Mouse (Mus musculus) layer of hippocampus, adult 9-10 months (tissue): ENCODE data around the gene St3gal3.

Source experiments
- DNase-seq: peaks from one replicate; pipeline ENCODE4 v3.0.0; 2022; ENCODE audit warnings: low spot score

Gene St3gal3

DNA sequence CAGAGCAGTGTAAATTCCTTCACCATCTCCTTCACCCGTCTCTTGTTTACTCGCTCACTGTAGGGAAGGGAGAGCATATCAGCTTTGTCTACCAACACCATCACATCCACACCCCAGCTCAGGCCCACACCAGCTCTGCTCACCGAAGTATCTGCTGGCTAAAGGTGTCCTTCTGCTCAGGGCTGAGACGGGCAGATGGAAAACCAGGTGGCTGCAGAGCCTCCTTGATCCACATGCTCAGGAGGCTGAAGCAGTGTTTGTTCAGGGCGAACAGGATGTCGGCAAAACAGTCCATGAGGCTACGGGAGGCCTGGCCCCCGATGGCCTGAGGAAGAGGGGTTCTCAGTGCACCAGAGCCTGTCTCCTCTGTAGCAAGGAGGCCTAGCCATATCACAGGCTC is 240.1 kb downstream of the St3gal3 start:
- no peak for DNase-seq

GRCm38 (mm10) chr4:117893376-117893775 is 241.3 kb downstream of the St3gal3 start:
- DNase-seq, result no peak

DNA sequence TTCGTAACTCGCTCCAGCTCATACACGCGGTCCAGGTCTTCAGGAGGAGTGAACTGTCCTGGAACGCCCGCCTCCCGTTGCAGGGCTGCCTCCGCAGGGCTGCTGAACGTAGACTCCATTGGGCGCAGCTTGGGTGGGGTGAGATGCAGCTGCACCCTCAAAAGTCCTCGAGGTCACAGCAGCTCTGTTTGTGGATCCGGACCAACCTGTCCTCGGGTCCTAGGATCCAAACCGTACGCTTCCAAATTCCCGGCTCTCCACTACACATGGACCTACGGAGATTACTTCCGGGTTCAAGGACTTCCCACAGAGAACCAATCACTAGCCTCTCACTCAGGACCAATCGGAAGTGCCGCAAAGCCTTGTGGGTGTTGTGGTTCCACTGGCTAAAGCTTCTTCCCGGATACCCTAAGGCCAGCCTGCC is 243.0 kb downstream of the St3gal3 start, which contains the start of gene Dph2:
Gene Dph2 (minus strand): TSS at position 295 of the 424 bp plus-strand sequence.
- peak; percentile 67 for DNase-seq

- DNase-seq, result no peak
Measured at GRCm38 (mm10) chr4:117890750-117891149, 244.0 kb downstream of the St3gal3 start.

- DNase-seq, result no peak
Measured at GRCm38 (mm10) chr4:117890031-117890430, 244.7 kb downstream of the St3gal3 start.

DNA sequence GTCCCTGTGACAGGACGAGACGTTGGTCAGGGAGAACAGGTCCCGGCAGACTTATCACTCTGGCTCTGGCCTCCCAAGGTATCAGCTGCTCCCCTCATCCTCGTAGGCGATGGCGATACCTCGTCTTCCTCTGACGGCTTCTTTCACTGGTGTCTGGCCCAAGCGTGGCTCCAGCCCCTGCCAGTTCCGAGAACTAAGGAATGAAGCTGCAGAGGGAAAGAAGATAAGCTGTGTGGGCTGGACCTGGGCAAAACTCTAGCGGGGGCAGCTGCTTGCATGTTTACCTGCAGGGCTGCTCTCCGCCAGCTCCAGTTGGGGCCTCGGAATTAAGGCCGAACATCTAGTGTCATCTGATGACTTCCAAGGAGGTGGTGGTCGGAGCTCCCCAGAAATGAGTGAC is 245.2 kb downstream of the St3gal3 start:
- no peak for DNase-seq

GRCm38 (mm10) chr4:117887920-117888319 is 246.8 kb downstream of the St3gal3 start:
- DNase-seq, result no peak

GRCm38 (mm10) chr4:117887133-117887532 is 247.6 kb downstream of the St3gal3 start, which contains the start of gene Atp6v0b:
TSS of gene Atp6v0b (minus strand) at chr4:117887333.
- peak; percentile 80 for DNase-seq

DNA sequence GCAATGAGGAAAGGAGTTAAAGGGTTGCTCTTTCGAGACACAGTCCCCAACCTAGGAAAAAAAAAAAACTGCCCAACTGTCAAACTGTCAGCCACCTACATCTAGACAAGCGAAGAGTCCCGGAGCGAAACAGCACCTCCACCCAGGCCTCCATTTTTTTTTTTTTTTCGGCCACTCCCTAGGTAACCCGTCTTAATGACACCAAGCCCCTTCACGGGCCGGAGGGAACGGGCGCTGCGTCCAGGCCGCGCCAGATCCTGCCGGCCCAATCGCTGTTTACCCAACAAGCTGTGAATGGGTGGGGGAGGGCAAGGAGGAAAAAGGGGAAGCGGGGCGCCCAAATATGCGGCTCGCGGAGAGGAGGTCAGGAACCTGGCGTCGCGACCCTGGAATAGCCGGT is 248.1 kb downstream of the St3gal3 start:
- no peak for DNase-seq

- DNase-seq, result no peak
Measured at GRCm38 (mm10) chr4:117885994-117886393, 248.7 kb downstream of the St3gal3 start.

DNA sequence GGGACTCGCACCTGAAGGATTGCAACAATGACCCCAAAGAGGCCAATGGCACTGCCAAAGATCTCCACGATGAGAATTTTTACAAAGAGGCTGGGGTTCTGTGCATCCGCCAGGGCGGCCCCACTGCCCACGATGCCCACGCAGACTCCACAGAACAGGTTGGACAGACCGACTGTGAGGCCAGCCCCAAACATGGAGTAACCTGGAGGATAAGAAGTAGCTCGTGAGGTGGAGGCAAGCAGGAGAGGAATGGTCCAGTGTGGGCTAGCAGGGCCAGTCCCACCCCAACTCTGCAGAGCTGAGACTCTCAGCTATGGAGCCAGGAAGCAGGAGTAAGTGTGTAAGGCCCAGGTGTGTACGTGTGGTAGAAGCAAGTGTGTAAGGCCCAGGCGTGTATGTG is 249.6 kb downstream of the St3gal3 start:
- no peak for DNase-seq

DNA sequence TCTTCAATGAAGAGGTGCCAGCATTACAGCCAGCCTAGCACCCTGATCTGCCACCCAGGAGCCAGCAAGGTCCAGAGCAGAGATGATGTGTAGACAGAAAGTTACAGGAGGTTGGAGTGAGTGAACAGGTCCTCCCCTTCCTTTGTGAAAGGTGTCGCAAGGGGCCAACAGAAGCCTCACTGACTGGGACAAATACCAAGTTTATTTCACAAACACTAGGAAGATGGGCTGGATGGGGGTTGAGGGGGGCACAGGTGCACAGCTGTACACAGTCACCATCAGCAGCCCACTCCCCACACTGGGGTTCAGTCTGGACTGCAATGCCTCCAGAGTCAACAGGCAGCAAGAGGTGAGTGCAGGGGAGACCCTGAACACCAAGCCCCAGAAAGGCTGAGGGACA is 250.6 kb downstream of the St3gal3 start:
- no peak for DNase-seq

DNA sequence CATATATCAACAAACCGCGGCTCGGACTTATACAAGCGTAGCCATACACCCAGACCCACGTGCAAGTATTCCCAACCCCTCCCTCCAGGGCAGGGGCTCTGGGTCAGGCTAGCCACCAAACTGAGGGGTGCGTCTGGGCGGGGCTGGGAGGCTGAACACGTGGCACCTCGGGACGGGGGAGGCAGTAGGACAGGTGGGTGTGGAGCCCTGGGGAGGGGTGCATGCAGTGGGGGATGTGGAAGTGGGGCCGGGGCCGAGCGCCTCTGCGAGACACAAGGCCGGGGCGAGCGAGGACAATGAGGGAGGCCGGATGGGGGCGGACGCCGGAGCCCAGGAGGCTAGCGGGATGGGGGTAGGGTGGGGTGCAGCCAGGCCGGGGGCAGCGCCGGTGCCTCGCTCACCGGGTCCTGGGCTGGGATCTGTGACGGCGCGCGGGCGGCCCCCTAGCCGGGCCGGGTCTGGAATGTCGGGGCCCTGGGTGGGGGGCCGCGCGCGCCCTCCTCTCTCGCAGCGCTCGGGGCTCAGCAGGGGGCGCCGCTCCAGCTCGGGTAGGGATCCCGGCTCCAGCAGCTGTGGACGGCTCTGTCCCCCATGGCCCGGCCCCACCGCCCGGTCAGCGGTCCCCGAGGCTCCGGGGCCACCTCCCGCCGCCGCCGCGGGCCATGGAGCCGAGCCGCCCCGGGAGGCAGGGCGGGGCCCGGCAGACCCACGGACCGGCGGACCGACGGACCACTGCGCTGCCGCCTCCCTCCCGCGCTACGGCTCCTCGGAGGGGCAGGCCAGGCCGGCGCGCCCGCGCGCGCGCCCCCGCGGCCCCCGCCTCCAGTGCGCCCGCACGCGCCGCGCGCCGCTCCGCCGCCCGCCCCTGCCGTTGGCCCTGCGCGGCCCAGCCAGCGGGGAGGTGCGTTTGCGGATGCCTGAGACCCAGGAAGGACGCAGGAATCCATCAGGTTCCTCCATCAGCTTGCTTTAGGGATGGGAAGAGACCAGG is 251.7 kb downstream of the St3gal3 start, which contains the start of gene B4galt2:
Gene B4galt2 (minus strand): TSS at position 787 of the 991 bp plus-strand sequence.
- no peak for DNase-seq
